Mouse (Mus musculus) hindbrain, embryonic 16.5 days (tissue): ENCODE results near the gene Usp36. TPM values are rescaled to one million over a fixed set of nuclear protein-coding genes. Genes with fewer than 3 reads are reported as not detected.

Experiments used
- ATAC-seq: fragments of 200-750 bp; cut with Nextera tagmentation; 2 replicates; pipeline ENCODE4 v1.8.0; 2017; ENCODE audit warnings: moderate TSS enrichment, moderate library complexity
- H3K27ac ChIP-seq: fragments of 300-500 bp; sonication (generic); 2 replicates; pipeline ENCODE4 v1.5.1; 2014; ENCODE audit warnings: low read depth, mild to moderate bottlenecking, control low read depth, low read length, moderate library complexity
- H3K27me3 ChIP-seq: fragments of 300-500 bp; sonication (generic); replicated peaks from 2 replicates; pipeline ENCODE4 v1.6.1; 2014; ENCODE audit warnings: low read length; ENCODE audit not compliant: control insufficient read depth, insufficient read depth
- H3K36me3 ChIP-seq: fragments of 300-500 bp; sonication (generic); 2 replicates; pipeline ENCODE4 v1.6.1; 2014; ENCODE audit warnings: mild to moderate bottlenecking, low read length, moderate library complexity, mixed read lengths; ENCODE audit not compliant: control insufficient read depth, insufficient read depth
- H3K4me1 ChIP-seq: fragments of 300-500 bp; sonication (generic); 2 replicates; pipeline ENCODE4 v1.6.1; 2014; ENCODE audit warnings: low read depth, low read length; ENCODE audit not compliant: control insufficient read depth, insufficient read depth
- H3K4me2 ChIP-seq: fragments of 300-500 bp; sonication (generic); 2 replicates; pipeline ENCODE4 v1.6.1; 2014; ENCODE audit warnings: mild to moderate bottlenecking, low read length, control low read depth, moderate library complexity
- H3K4me3 ChIP-seq: fragments of 300-500 bp; sonication (generic); 2 replicates; pipeline ENCODE4 v1.5.1; 2014; ENCODE audit warnings: mild to moderate bottlenecking, low read length, control low read depth, moderate library complexity
- H3K9ac ChIP-seq: fragments of 300-500 bp; sonication (generic); 2 replicates; pipeline ENCODE4 v1.6.1; 2014; ENCODE audit warnings: low read depth, mild to moderate bottlenecking, control low read depth, low read length, moderate library complexity
- H3K9me3 ChIP-seq: fragments of 300-500 bp; sonication (generic); 2 replicates; pipeline ENCODE4 v1.6.1; 2014; ENCODE audit warnings: mild to moderate bottlenecking, low read length, moderate library complexity; ENCODE audit not compliant: control insufficient read depth
- WGBS: fragments of 180-500 bp; shearing (Covaris S2); extraction: QIAGEN DNeasy Blood & Tissue Kit; methylation state at CpG from one replicate; pipeline ENCODE4 v1.1.7; 2014; 5-methylcytosine and 5-hydroxymethylcytosine counted together
- polyA plus RNA-seq: library from polyadenylated mRNA; unstranded; fragments of >200 nt; fragmentation: Nextera tagmentation; extraction: Ambion mirVana; gene quantifications from 2 replicates; pipeline ENCODE4 v1.2.1, GENCODE M21; 2015

Usp36 gene
- polyA plus RNA-seq, 1 experiment from 2014 or later, result 15.2 TPM

- Histone ChIP-seq H3K27me3 (no peaks in the 10 kb centered on the region), H3K36me3 (peaks cover 71% of the 10 kb centered on the region), H3K4me1 (no peaks in the 10 kb centered on the region), H3K4me3 (no peak overlapping the region), H3K9me3 (no peaks in the 10 kb centered on the region), H3K9ac (no peak overlapping the region), H3K27ac (no peak overlapping the region), H3K4me2 (no peak overlapping the region)
- 93% methylated on average over 10 of the region's 10 CpGs for WGBS
- no peak for ATAC-seq
Observed at GRCm38 (mm10) chr11:118266044-118266665, 23.9 kb downstream of the Usp36 start.

DNA sequence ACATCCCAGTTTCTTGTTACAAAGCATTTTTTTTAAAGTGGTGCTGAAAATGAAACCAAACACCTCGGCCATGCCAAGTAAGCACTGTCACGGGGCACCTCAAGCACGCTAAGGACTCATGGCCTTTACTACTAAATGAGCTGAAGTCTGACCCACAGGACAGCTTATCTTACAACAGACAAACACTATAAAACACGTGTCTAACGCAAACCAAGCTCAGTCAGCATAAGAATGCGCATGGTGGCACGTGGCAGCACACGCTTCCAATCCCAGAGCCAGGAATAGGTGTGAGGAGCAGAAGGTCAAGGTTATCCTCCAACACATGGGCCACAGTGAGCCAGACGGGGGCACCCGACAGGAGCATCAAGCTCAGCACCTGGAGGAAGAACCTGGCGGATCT lies 24.4 kb downstream of the Usp36 start:
- no peaks in the 10 kb centered on the region for H3K27me3 ChIP-seq
- peaks cover 76% of the 10 kb centered on the region for H3K36me3 ChIP-seq
- H3K4me3 ChIP-seq, result no peak overlapping the region
- H3K4me1 ChIP-seq, result no peaks in the 10 kb centered on the region
- no peak overlapping the region for H3K4me2 ChIP-seq
- ATAC-seq, result no peak
- no peak overlapping the region for H3K9ac ChIP-seq
- no peaks in the 10 kb centered on the region for H3K9me3 ChIP-seq
- H3K27ac ChIP-seq, result no peak overlapping the region
- 93% methylated on average over 11 of the region's 11 CpGs for WGBS

- H3K9me3 ChIP-seq, result no peaks in the 10 kb centered on the region
- no peaks in the 10 kb centered on the region for H3K27me3 ChIP-seq
- no peaks in the 10 kb centered on the region for H3K4me1 ChIP-seq
Observed at GRCm38 (mm10) chr11:118263146-118263545, 26.9 kb downstream of the Usp36 start.

GRCm38 (mm10) chr11:118260081-118260480 lies 30.0 kb downstream of the Usp36 start:
- no peak overlapping the region for H3K4me3 ChIP-seq
- no peaks in the 10 kb centered on the region for H3K27me3 ChIP-seq
- 86% methylated on average over 8 of the region's 8 CpGs for WGBS
- H3K9ac ChIP-seq, result no peak overlapping the region
- no peaks in the 10 kb centered on the region for H3K9me3 ChIP-seq
- H3K4me1 ChIP-seq, result no peaks in the 10 kb centered on the region
- no peak overlapping the region for H3K4me2 ChIP-seq
- peaks cover 66% of the 10 kb centered on the region for H3K36me3 ChIP-seq
- no peak overlapping the region for H3K27ac ChIP-seq
- ATAC-seq, result no peak

More at GRCm38 (mm10) chr11:118263146-118263545, 26.9 kb downstream of the Usp36 start:
- H3K9ac ChIP-seq, result no peak overlapping the region
- H3K4me3 ChIP-seq, result no peak overlapping the region
- H3K4me2 ChIP-seq, result no peak overlapping the region
- no peak overlapping the region for H3K27ac ChIP-seq
- no peak for ATAC-seq
- H3K36me3 ChIP-seq, result peaks cover 81% of the 10 kb centered on the region
- WGBS, result 87% methylated on average over 5 of the region's 5 CpGs

DNA sequence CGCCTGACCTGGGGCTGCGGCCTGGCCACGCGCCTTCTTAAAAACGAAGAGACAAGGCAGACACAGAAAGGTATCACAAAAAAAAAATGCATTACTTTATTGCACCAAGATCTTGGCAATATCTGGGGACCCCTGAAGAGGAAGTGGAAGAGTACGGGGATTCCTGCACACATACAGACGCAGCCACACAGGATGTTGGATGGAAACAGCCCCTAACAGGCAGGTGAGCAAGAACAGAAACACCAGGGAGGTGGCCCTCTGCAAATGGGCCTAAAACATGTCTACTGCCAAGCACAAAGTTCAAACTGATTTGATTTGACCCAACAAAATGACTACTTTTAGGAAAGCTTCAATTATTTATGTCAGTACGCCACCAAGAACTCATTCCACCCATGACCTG lies 30.5 kb downstream of the Usp36 start:
- no peak for ATAC-seq
- Histone ChIP-seq H3K4me1 (no peaks in the 10 kb centered on the region; the same call in 1 of the 2 replicates), H3K27me3 (no peaks in the 10 kb centered on the region), H3K27ac (no peak overlapping the region), H3K4me2 (no peak overlapping the region), H3K9ac (no peak overlapping the region), H3K4me3 (no peak overlapping the region), H3K36me3 (peaks cover 64% of the 10 kb centered on the region), H3K9me3 (no peaks in the 10 kb centered on the region)
- 96% methylated on average over 8 of the region's 8 CpGs for WGBS

DNA sequence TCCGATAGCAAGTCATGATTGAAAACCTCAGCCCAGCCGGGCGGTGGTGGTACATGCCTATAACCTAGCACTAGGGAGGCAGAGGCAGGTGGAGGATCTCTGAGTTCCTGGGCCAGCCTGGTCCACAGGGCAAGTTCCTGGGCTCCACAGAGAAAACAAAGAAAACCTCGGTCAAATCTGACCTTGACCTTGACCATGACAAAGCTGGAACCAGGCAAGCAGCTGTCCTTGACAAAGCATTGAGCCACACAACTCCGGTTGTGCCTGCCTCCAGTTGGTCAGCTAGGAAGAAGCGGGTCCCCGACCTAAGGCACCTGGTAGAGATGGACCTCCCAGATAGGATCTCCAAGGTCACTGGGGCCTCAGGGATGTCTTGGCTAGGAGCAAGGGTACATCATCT lies 33.7 kb downstream of the Usp36 start:
- Histone ChIP-seq H3K36me3 (peaks cover 40% of the 10 kb centered on the region), H3K27ac (no peak overlapping the region), H3K4me3 (no peak overlapping the region), H3K9ac (no peak overlapping the region), H3K9me3 (no peaks in the 10 kb centered on the region), H3K4me1 (peaks cover 13% of the 10 kb centered on the region), H3K4me2 (no peak overlapping the region), H3K27me3 (no peaks in the 10 kb centered on the region)
- no peak for ATAC-seq
- WGBS, result 91% methylated on average over 7 of the region's 7 CpGs

DNA sequence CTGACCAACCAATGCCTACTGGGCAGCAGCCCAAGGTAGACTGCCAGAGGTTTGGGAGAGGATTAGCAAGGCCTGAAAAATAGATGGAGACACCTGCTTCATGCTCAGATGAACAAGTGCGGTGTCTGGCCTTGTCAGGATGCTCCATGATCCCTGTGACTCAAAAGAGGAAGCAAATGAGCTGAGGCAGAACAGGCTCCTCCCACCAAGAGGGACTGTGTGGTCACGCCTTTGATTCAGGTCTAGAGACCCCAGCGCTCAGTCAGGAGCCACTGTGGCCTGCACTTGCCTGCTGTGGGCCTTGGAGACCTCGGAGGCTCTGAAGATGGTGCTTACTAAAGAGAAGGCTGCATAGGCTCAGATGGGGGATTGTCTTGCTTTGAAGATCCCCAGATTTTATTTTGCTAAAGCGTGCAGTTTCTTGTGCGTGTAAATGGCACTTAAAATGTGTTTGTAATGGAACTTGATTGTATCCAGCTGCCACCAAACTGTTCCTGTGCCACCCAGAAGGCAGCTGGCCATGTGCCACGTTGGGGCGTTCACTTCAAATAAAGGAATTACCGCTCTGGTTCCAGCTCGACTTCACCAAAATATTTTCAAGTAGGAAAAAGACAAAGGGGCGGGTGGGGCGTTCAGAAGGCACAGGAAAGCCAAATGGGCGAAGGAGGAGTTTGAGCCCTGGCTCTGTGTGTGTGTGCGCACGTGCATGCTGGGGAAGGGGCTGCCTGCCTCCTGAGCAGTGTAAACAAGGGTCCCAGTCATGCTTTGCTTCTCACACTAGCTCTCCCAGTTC lies 35.7 kb downstream of the Usp36 start:
- peak; percentile 64 for ATAC-seq
- H3K4me2 ChIP-seq, result no peak overlapping the region
- H3K9ac ChIP-seq, result no peak overlapping the region
- H3K27ac ChIP-seq, result peak overlapping the region; percentile 82
- peaks cover 13% of the 10 kb centered on the region for H3K4me1 ChIP-seq
- no peaks in the 10 kb centered on the region for H3K27me3 ChIP-seq
- peaks cover 23% of the 10 kb centered on the region for H3K36me3 ChIP-seq
- WGBS, result 39% methylated on average over 15 of the region's 15 CpGs
- H3K9me3 ChIP-seq, result no peaks in the 10 kb centered on the region
- H3K4me3 ChIP-seq, result no peak overlapping the region

DNA sequence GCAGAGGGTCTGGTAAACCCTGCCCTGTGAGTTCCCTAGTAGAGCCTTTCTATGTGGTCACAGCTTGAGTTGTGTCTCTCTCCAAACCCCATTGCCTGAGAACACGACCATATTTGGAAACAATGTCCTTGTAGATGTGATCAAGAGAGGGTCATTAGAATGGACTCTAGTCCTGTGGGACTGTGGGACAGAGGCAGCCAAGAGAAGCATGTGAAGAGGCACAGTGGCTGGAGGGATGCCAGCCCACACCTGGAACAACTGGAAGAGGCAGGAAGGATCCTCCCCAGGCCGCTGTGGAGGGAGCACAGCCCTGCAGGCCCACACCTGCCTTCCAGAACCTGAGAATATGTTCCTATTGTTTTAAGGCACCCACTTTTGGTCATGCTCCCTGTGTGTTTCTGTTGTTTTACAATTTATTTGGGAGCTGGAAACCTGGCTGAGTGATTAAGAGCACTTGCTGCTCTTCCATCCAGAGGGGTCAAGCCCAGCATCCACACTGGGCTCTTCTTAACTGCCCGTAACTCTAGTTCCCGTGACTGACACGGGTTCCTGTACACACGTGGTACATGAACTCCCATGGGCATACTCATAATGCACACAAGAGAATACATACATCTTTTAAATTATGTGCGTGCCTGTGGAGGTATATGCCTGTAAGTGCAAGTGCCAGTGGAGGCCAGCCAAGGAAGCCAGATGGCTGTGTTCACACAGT lies 36.4 kb downstream of the Usp36 start:
- WGBS, result 69% methylated on average over 7 of the region's 7 CpGs
- no peak overlapping the region for H3K4me3 ChIP-seq

GRCm38 (mm10) chr11:118249012-118249383 lies 41.0 kb downstream of the Usp36 start:
- H3K4me1 ChIP-seq, result peaks cover 26% of the 10 kb centered on the region
- H3K27ac ChIP-seq, result peak overlapping the region; percentile 81
- no peaks in the 10 kb centered on the region for H3K27me3 ChIP-seq
- no peaks in the 10 kb centered on the region for H3K36me3 ChIP-seq
- peak; percentile 25 for ATAC-seq
- H3K4me3 ChIP-seq, result peak overlapping the region; percentile 66
- H3K4me2 ChIP-seq, result peak overlapping the region; percentile 84
- under 1% methylated on average over 5 of the region's 5 CpGs for WGBS
- H3K9me3 ChIP-seq, result no peaks in the 10 kb centered on the region
- peak overlapping the region; percentile 52 for H3K9ac ChIP-seq

More for the DNA sequence above, 36.4 kb downstream of the Usp36 start:
- ATAC-seq, result peak; percentile 68
- Histone ChIP-seq H3K27ac (peak overlapping the region; percentile 82), H3K36me3 (peaks cover 16% of the 10 kb centered on the region), H3K4me2 (no peak overlapping the region), H3K9me3 (no peaks in the 10 kb centered on the region), H3K27me3 (no peaks in the 10 kb centered on the region), H3K9ac (no peak overlapping the region), H3K4me1 (peaks cover 18% of the 10 kb centered on the region)
